Mouse (Mus musculus) liver, adult 2 months (tissue): ENCODE results near the gene Spc24. TPM values are rescaled to one million over a fixed set of nuclear protein-coding genes. Genes with fewer than 3 reads are reported as not detected.

Experiments
- DNase-seq: peaks from one replicate; pipeline ENCODE4 v3.0.0-alpha.2; 2011; ENCODE audit warnings: low read depth, low spot score; ENCODE audit errors: extremely low read depth
- H3K27ac ChIP-seq: fragments of 200-500 bp; replicated peaks from 2 replicates; pipeline ENCODE4 v1.5.1; 2012; ENCODE audit warnings: low read depth, mild to moderate bottlenecking, control low read depth, inconsistent platforms, low read length; ENCODE audit not compliant: insufficient read depth
- H3K27me3 ChIP-seq: fragments of 200-500 bp; 2 replicates; pipeline ENCODE4 v1.6.1; 2012; ENCODE audit warnings: mild to moderate bottlenecking, moderate library complexity, low read length, inconsistent platforms; ENCODE audit not compliant: control insufficient read depth, insufficient read depth
- H3K36me3 ChIP-seq: fragments of 200-500 bp; 2 replicates; pipeline ENCODE4 v1.6.1; 2012; ENCODE audit warnings: low read length, inconsistent platforms; ENCODE audit not compliant: control insufficient read depth, insufficient read depth
- H3K4me1 ChIP-seq: fragments of 200-500 bp; 2 replicates; pipeline ENCODE4 v1.6.1; 2011; ENCODE audit warnings: low read length; ENCODE audit not compliant: control insufficient read depth, insufficient read depth
- H3K4me3 ChIP-seq: fragments of 200-500 bp; 2 replicates; pipeline ENCODE4 v1.5.1; 2011; ENCODE audit warnings: low read depth, mild to moderate bottlenecking, control low read depth, low read length, moderate library complexity; ENCODE audit not compliant: insufficient read depth
- H3K79me2 ChIP-seq: fragments of 200-500 bp; 2 replicates; pipeline ENCODE4 v1.6.1; 2012; ENCODE audit warnings: inconsistent platforms, mild to moderate bottlenecking, low read length, moderate library complexity; ENCODE audit not compliant: control insufficient read depth, insufficient read depth
- H3K9ac ChIP-seq: fragments of 200-500 bp; 2 replicates; pipeline ENCODE4 v1.6.1; 2012; ENCODE audit warnings: low read depth, mild to moderate bottlenecking, control low read depth, inconsistent platforms, low read length
- CTCF ChIP-seq: fragments of 200-500 bp; IDR thresholded peaks from 2 replicates; pipeline ENCODE4 v1.5.1; 2011; ENCODE audit warnings: low read depth, low read length, control low read depth
- POLR2A ChIP-seq: fragments of 200-500 bp; IDR thresholded peaks from 2 replicates; pipeline ENCODE4 v1.6.1; 2011; ENCODE audit warnings: low read length, control low read depth; ENCODE audit not compliant: insufficient read depth; ENCODE audit errors: extremely low read depth
- WGBS: fragments of 180-500 bp; shearing (Covaris S2); methylation state at CpG from one replicate; pipeline ENCODE4 v1.1.7; 2018; 5-methylcytosine and 5-hydroxymethylcytosine counted together
- polyA plus RNA-seq: library from polyadenylated mRNA; depleted of rRNA; stranded (reverse); fragments of >200 nt; gene quantifications from 2 replicates; pipeline ENCODE4 v1.2.3, GENCODE M21; 2012
- total RNA-seq: library from RNA; depleted of rRNA; stranded (reverse); fragments of >200 nt; gene quantifications from 2 replicates; pipeline ENCODE4 v1.2.3, GENCODE M21; 2014

Gene Spc24
- total and polyA plus RNA-seq, 2 experiments: 11.6 to 15.3 TPM

- Histone ChIP-seq H3K36me3 (no peaks in the 10 kb centered on the region), H3K27ac (no peak overlapping the region), H3K4me3 (no peak overlapping the region), H3K79me2 (peaks cover 20% of the 10 kb centered on the region), H3K9ac (no peak overlapping the region), H3K4me1 (peaks cover 15% of the 10 kb centered on the region), H3K27me3 (no peaks in the 10 kb centered on the region)
- DNase-seq: no peak
- 91% methylated on average over 7 of the region's 7 CpGs for WGBS
- TF ChIP-seq CTCF: no peak
- no peak for TF ChIP-seq POLR2A
Observed at GRCm38 (mm10) chr9:21801121-21801520, 41.0 kb upstream of the Spc24 start.

GRCm38 (mm10) chr9:21799010-21799350 is 38.9 kb upstream of the Spc24 start:
- peak; percentile 92 for DNase-seq
- TF ChIP-seq POLR2A (no peak), CTCF (no peak)
- peak overlapping the region; percentile 99 for H3K27ac ChIP-seq
- H3K27me3 ChIP-seq: no peaks in the 10 kb centered on the region
- H3K79me2 ChIP-seq: peaks cover 38% of the 10 kb centered on the region
- H3K4me3 ChIP-seq: peak overlapping the region; percentile 100
- H3K4me1 ChIP-seq: peaks cover 9% of the 10 kb centered on the region
- WGBS: 16% methylated on average over 3 of the region's 3 CpGs
- peak overlapping the region; percentile 100 for H3K9ac ChIP-seq
- H3K36me3 ChIP-seq: no peaks in the 10 kb centered on the region

- H3K79me2 ChIP-seq: peaks cover 38% of the 10 kb centered on the region
- peak within 1 kb of the TSS; percentile 100 for H3K9ac ChIP-seq
- H3K27ac ChIP-seq: peak within 1 kb of the TSS; percentile 99
- peak within 1 kb of the TSS; percentile 100 for H3K4me3 ChIP-seq
- peak; percentile 65 for DNase-seq
- TF ChIP-seq POLR2A (peak; percentile 92), CTCF (no peak)
- peaks cover 4% of the 10 kb centered on the region; the same call in 1 of the 2 replicates for H3K36me3 ChIP-seq
- H3K4me1 ChIP-seq: peaks cover 9% of the 10 kb centered on the region
- no peaks in the 10 kb centered on the region for H3K27me3 ChIP-seq
- WGBS: under 1% methylated on average over 52 of the region's 52 CpGs
Observed at GRCm38 (mm10) chr9:21798345-21799009, 38.4 kb upstream of the Spc24 start, which contains the start of gene Kank2. TSS of gene Kank2 (minus strand) at chr9:21798744.

- peak overlapping the region; percentile 99 for H3K27ac ChIP-seq
- TF ChIP-seq POLR2A (peak; percentile 66), CTCF (no peak)
- DNase-seq: no peak
Observed at GRCm38 (mm10) chr9:21797921-21798344, 37.8 kb upstream of the Spc24 start.

GRCm38 (mm10) chr9:21796919-21797318 is 36.8 kb upstream of the Spc24 start:
- H3K27me3 ChIP-seq: no peaks in the 10 kb centered on the region
- no peak for TF ChIP-seq CTCF
- TF ChIP-seq POLR2A: no peak
- H3K4me3 ChIP-seq: peak overlapping the region; percentile 12; the same call in 1 of the 2 replicates
- peaks cover 4% of the 10 kb centered on the region; the same call in 1 of the 2 replicates for H3K36me3 ChIP-seq
- H3K9ac ChIP-seq: peak overlapping the region; percentile 8; the same call in 1 of the 2 replicates
- no peak for DNase-seq
- H3K4me1 ChIP-seq: peaks cover 15% of the 10 kb centered on the region
- WGBS: 57% methylated on average over 3 of the region's 3 CpGs
- peaks cover 44% of the 10 kb centered on the region for H3K79me2 ChIP-seq
- H3K27ac ChIP-seq: peak overlapping the region; percentile 50

More at GRCm38 (mm10) chr9:21797921-21798344, 37.8 kb upstream of the Spc24 start:
- no peaks in the 10 kb centered on the region for H3K27me3 ChIP-seq
- H3K4me3 ChIP-seq: peak overlapping the region; percentile 100
- peaks cover 40% of the 10 kb centered on the region for H3K79me2 ChIP-seq
- peaks cover 4% of the 10 kb centered on the region; the same call in 1 of the 2 replicates for H3K36me3 ChIP-seq
- WGBS: under 1% methylated on average over 26 of the region's 26 CpGs
- H3K9ac ChIP-seq: peak overlapping the region; percentile 100
- H3K4me1 ChIP-seq: peaks cover 11% of the 10 kb centered on the region

- WGBS: 59% methylated on average over 3 of the region's 3 CpGs
Observed at GRCm38 (mm10) chr9:21796259-21796658, 36.2 kb upstream of the Spc24 start.

More at GRCm38 (mm10) chr9:21796259-21796658, 36.2 kb upstream of the Spc24 start:
- peak overlapping the region; percentile 42 for H3K9ac ChIP-seq
- TF ChIP-seq CTCF (no peak), POLR2A (no peak)
- H3K27ac ChIP-seq: peak overlapping the region; percentile 37
- peaks cover 17% of the 10 kb centered on the region for H3K4me1 ChIP-seq
- peaks cover 44% of the 10 kb centered on the region for H3K79me2 ChIP-seq
- no peak for DNase-seq
- H3K36me3 ChIP-seq: peaks cover 4% of the 10 kb centered on the region; the same call in 1 of the 2 replicates
- H3K27me3 ChIP-seq: no peaks in the 10 kb centered on the region
- H3K4me3 ChIP-seq: peak overlapping the region; percentile 16; the same call in 1 of the 2 replicates
